ENCODE assay signal across 19 mouse cellular contexts in the genomic region with DNA sequence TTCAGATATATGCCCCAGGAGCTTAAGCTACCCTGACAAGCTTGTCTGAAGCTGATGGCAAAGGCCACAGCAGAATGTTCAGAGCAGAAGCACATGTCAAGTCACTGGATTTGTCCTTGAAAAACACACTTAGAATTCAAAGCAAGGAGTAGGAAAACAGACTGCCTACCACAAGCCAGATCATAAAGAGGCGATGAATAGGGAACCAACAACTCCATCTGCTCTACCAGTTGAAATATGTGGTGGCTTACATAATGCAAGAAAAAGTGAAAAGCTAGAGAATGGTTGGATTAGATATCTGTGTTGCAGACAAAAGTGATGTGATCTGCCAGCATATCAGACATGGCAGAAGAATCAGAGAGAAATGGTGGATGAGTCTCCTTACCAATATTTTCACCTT.
"Had no signal": no experiment of that assay in that cellular context is flagged by ENCODE, and none has a peak within 500 bp of the region (broad histone marks: within the 10 kb centered on the region; RNA-seq: fewer than 3 reads in every experiment).

No protein-coding gene starts in this region.

- H3K9ac ChIP-seq: lung, embryonic 14.5 days; midbrain, embryonic 12.5 days; neural tube, embryonic 13.5 days; neural tube, embryonic 15.5 days had no signal

- H3K4me1 ChIP-seq: midbrain, embryonic 10.5 days; midbrain, embryonic 12.5 days; neural tube, embryonic 13.5 days; neural tube, embryonic 15.5 days had no signal

- DNase-seq: lung, adult 18-20 months; lung, embryonic 14.5 days; lung, postnatal 10 days; lung, postnatal 4 days; midbrain, embryonic 14.5 days; retina, postnatal 1 day; right cerebral cortex, adult 18-20 months; right cerebral cortex, postnatal 25 days; right cerebral cortex, postnatal 4 days; spleen, adult 18-20 months; thymus, adult 2 months; thymus, postnatal 25 days; thymus, postnatal 4 days had no signal

- ATAC-seq: midbrain, embryonic 16.5 days had no signal

- H3K4me3 ChIP-seq: midbrain, embryonic 10.5 days; midbrain, embryonic 12.5 days; myocyte; neural tube, embryonic 13.5 days; neural tube, embryonic 15.5 days had no signal

- H3K27me3 ChIP-seq: midbrain, embryonic 12.5 days; neural tube, embryonic 13.5 days; neural tube, embryonic 15.5 days had no signal

- H3K27ac ChIP-seq: midbrain, embryonic 10.5 days; midbrain, embryonic 12.5 days; neural tube, embryonic 13.5 days; neural tube, embryonic 15.5 days had no signal

- H3K36me3 ChIP-seq: midbrain, embryonic 10.5 days; midbrain, embryonic 12.5 days; neural tube, embryonic 13.5 days; neural tube, embryonic 15.5 days had no signal

- H3K9me3 ChIP-seq: midbrain, embryonic 10.5 days; midbrain, embryonic 12.5 days; neural tube, embryonic 13.5 days; neural tube, embryonic 15.5 days had no signal

- H3K4me2 ChIP-seq: lung, embryonic 14.5 days; midbrain, embryonic 12.5 days; neural tube, embryonic 13.5 days; neural tube, embryonic 15.5 days had no signal
